Mouse (Mus musculus) bone marrow macrophage, adult 2 months (primary cell): ENCODE data around the gene Tkfc.

Experiments used
- CTCF ChIP-seq: IDR thresholded peaks from 2 replicates; pipeline ENCODE4 v1.5.1; 2012; ENCODE audit warnings: low read depth, mild to moderate bottlenecking, low read length, moderate library complexity
- POLR2A ChIP-seq: IDR thresholded peaks from 2 replicates; pipeline ENCODE4 v1.6.1; 2012; ENCODE audit warnings: mild to moderate bottlenecking, low read depth, low read length, borderline replicate concordance

- TF ChIP-seq CTCF: peak; percentile 35; the same call in 1 of the 2 replicates
- peak; percentile 90 for TF ChIP-seq POLR2A
These were observed 28.5 kb downstream of the Tkfc start, which contains the start of the genes Cyb561a3 and Tmem138 for GRCm38 (mm10) chr19:10576690-10577561.
